Mouse (Mus musculus) left cerebral cortex, postnatal 14 days (tissue): ENCODE data around the gene Gramd4. TPM values are rescaled to one million over a fixed set of nuclear protein-coding genes. Genes with fewer than 3 reads are reported as not detected.
"Not testable (repeated sequence)": the region's sequence is repeated elsewhere in the genome, so short reads cannot be mapped to it uniquely, and the experiment has no call there.

Experiments
- DNase-seq, 2 experiments: peaks; one replicate each; pipeline ENCODE4 v3.0.0; 2021 to 2022; ENCODE audit warnings: low spot score in 2 of 2, mixed read lengths in 1 of 2
- intact Hi-C: fragments of 180-260 bp; cut with DNase I; formaldehyde crosslinking; loops from one replicate; pipeline ENCODE4 v1.15.1; 2025
- total RNA-seq, 2 experiments: library from RNA; stranded (reverse); gene quantifications; 2 replicates each; pipeline ENCODE4 v1.2.3; 2021

The Gramd4 gene
- total RNA-seq, 2 experiments from 2014 or later, result 37.2 to 44.3 TPM

GRCm38 (mm10) chr15:86042364-86042763 is 15.1 kb upstream of the Gramd4 start:
- intact Hi-C loops, result no loop called here
- DNase-seq, result no peak

DNA sequence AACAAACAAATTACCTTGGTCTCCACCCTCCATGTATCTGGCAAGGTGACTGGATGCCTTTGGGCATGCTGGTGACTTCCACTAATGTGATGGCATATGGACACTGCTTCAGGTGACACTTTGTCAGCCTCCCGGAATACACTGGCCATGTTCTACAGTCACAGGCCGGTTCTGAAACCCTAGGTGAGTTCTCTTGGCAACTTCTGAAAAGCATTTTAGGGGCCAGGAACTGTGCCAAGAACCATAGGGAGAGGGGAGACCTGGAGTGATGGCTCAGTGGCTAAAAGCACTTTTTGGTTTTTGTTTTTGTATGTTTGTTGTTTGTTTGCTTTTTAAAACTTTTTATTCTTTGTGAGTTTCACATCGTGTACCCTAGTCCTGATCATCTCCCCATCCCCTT is 8.0 kb upstream of the Gramd4 start:
- no peak for DNase-seq
- intact Hi-C loops, result no loop called here

DNA sequence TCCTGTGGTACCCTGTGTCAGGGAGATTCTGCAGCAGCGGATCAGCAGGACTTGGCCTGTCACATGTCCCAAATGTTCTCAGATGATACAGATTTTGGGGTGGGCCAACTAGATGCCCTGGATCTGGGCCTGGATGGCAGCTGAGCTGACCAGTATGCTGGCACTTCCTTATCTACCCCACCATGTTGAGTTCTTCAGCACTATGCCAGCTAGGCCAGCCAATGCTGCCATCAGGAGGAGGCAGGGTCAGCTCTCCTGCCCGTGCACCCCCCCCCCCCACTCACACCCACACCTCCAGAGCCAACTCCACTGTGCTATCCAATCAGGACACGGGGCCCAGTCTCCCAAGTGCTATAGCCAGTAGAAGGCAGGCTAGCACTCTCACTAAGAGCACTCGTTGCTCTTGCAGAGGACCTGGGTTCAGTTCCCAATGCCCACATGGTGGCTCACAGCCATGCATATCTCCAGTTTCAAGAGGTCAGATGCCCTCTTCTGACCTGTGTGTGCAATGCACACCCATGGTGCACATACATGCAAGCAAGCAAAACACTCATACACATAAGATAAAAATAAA is 7.2 kb upstream of the Gramd4 start:
- DNase-seq, result no peak
- intact Hi-C loops, result loop anchor here (5.0 kb wide), 1 partner anchor 87 kb away; no protein-coding TSS in a partner anchor

DNA sequence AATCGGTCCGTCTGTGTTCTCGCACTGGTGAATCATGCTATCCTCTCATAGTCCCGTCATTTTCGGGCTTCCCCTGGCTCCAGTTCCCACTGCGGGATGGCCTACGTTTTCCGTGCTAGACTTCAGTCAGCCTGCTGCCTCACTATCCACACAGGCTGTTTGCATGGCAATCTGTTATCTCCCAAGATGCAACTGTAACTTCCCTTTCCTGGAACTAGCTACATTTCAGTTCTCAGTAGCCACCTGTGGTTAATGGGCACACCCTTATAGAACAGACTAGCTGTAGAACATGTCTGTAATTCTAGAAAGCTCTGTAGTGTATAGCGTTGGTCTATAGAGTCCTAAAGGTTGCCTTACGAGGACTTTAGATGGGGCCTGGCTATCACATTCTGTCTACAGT is 6.3 kb upstream of the Gramd4 start:
- intact Hi-C loops, result loop anchor here (5.0 kb wide), 1 partner anchor 86 kb away; no protein-coding TSS in a partner anchor
- DNase-seq, result no peak

DNA sequence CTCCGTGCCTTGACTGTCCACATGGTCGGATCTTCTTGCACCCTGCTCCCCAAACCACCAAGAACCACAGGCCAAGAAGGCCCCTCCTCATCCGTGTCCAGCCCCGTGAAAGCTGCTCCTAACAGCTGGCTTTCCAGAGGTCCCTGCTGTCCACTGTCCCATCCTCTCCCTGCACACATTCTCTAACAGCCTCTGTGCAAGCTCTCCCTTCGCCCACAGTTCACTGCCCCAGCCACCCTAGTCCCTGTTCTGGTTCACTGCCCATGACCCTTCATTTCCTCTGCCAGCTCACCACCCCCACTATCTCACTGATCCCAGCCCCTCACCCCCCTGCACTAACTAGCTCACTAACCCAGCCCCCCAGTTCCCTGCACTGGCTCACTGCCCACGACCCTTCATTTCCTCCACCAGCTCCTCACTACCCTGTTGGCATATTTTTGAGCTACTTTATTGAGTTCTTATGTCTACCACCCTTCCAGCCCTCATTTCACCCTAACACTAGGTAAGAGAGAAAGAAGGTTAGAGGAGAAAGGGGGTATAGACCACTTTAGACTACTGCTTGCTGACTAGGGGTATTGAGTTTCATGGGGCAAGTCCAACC is 5.5 kb upstream of the Gramd4 start:
- intact Hi-C loops, result loop anchor here (5.0 kb wide), 1 partner anchor 85 kb away; no protein-coding TSS in a partner anchor
- DNase-seq, result no peak

DNA sequence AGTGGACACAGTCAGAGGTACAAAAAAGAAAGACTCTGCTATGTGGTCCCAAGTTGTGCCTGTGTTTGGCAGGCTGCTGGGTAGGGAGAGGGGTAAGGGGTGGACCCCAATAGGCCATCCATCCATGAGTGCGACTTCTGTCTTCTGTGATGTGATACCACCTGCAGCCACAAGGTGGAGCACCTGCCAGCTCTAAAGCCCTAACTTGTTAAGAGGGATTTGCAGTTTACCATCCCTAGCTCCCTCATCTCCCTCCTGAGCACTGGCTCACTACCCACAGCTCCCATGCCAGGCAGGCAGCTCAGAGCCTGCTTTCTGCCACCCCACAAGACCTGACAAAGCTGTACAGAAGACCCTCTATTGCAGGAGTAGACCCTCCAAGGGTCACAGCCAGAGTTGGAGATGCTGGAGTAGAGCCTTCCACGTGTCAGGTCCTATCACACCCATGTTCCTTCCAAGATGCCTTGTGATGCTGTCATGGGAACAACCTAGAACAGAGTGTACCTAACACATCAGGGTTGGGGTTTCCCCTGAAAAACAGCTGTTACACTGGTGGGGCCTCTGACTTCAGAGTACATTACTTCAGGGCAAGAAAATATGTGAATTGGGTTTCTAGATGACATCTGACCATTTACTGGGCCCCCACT is 3.5 kb upstream of the Gramd4 start:
- peak; percentile 89 to 90 for DNase-seq
- intact Hi-C loops, result loop anchor here (1.0 to 5.0 kb wide), 2 partner anchors 70 to 83 kb away; no protein-coding TSS in a partner anchor

- intact Hi-C loops, result loop anchor here (1.0 to 5.0 kb wide), 2 partner anchors 69 to 82 kb away; no protein-coding TSS in a partner anchor
- DNase-seq, result not testable (repeated sequence)
Measured at GRCm38 (mm10) chr15:86054861-86055260, 2.6 kb upstream of the Gramd4 start.

DNA sequence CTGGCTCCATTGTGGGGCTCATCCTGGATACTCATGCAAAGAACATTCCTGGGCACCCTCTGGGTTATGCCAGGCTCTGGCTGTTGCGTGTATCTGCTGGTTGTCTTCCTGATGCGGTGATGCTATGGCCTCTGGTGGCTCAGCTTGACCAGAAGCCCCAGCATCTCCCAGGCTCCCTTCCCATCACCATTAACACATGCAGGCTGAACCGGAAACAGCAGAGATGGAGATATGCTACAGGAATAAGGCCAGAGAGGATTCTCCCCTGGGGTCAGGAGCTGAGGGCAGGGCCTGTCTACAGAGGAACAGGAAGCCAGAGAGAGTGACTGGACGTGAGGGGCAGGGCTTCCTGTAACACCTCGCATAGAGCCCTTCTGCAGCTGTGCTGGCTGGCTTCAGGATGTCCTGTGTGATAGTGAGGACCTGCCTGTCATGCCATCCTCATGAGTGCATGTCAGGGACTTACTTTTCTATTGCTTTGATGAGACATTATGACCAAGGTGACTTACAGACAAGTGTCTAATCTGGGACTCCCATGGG is 1.2 kb upstream of the Gramd4 start:
- intact Hi-C loops, result no loop called here
- DNase-seq, result no peak

GRCm38 (mm10) chr15:86057908-86058307 is 413 bp downstream of the Gramd4 start:
- intact Hi-C loops, result no loop called here
- DNase-seq, result no peak

- peak; percentile 92 to 95 for DNase-seq
- intact Hi-C loops, result no loop called here
Measured at GRCm38 (mm10) chr15:86058394-86058915, 960 bp downstream of the Gramd4 start.

DNA sequence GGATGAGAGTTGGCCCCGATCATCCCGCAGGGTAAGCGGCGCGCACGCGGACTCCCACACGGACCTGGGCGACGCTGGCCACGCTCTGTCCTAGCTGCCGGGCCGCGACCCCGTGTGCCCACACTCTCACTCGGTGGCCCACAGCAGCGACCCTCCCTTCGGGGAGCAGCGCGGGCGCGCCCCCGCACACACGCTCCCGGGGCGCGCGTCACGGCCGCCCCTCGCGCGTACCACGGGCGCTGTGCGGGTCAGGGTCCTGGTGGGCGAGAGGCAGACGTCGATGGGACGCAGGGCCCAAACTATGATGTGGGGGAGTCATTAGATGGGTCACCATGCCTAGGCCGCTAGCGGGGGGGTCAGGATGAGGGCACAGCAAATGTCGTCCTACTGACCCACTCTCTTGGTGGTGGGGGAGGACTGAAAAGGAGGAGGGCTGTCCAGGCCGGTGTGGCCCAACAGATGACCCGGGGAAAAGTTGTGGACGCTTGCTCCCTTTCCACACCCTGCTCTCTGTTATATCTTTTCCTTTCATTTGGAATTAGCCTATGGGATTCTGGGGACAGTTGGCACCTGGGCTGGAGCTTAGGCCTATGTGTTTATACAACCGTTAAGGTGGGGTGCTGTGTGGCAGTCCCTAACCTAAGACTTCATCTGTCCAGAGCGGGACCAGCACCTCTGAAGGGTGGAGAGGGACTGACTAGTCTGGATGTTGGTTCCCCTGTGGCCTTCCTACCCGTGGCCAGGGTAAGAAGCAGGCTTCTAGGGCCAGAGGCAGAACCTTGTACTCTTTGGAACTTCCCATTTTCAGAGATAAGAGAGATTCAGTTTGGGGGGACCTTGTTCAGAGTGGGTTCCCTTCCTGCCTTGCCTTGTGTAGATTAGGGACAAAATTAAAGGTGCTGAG is 1.7 kb downstream of the Gramd4 start:
- intact Hi-C loops, result no loop called here
- no peak for DNase-seq

GRCm38 (mm10) chr15:86059835-86060380 is 2.4 kb downstream of the Gramd4 start:
- DNase-seq, result no peak
- intact Hi-C loops, result loop anchor here (2.0 kb wide), 1 partner anchor 49 kb away; no protein-coding TSS in a partner anchor

DNA sequence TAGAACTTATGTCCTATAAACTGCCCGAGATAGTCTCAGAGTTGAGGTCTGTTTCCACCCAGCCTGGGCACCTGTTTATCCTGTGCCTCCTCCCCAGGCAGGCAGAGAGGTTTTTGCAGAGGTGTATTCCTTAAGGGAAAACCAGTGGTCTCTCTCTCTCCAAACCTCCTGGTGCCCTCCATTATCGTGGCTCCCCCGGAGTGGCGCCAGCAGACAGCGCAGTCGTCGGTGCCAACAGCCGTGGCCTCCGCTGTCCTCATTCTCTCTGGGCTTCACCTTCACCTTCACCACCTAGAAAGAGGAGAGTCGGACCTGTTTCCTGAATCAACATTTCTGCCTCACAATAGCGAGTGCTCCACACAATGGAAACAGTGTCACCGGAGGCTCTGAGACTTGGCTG is 3.1 kb downstream of the Gramd4 start:
- intact Hi-C loops, result loop anchor here (2.0 kb wide), 1 partner anchor 48 kb away; no protein-coding TSS in a partner anchor

DNA sequence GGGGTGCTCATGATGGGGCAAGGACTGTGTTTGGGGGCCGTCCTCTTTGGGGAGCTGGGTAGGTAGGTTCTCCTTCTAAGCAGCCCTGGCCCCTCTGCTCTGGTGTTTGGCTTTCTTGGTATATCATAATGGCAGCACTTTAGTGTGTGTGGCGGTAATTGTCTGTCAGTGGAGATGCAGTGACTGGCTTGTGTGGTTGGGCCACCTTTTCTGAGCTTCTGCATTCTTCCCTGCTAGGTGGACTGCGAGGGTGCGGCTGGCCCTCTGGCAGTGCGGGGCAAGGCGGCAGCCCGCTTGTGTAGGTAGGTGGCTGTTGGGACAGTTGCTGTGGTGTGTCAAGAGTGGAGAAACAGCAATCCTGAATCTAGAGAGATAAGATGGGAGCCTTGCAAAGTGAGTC is 3.7 kb downstream of the Gramd4 start:
- DNase-seq, result no peak
- intact Hi-C loops, result loop anchor here (2.0 kb wide), 1 partner anchor 48 kb away; no protein-coding TSS in a partner anchor

More for the DNA sequence above, 3.1 kb downstream of the Gramd4 start:
- DNase-seq, result no peak

DNA sequence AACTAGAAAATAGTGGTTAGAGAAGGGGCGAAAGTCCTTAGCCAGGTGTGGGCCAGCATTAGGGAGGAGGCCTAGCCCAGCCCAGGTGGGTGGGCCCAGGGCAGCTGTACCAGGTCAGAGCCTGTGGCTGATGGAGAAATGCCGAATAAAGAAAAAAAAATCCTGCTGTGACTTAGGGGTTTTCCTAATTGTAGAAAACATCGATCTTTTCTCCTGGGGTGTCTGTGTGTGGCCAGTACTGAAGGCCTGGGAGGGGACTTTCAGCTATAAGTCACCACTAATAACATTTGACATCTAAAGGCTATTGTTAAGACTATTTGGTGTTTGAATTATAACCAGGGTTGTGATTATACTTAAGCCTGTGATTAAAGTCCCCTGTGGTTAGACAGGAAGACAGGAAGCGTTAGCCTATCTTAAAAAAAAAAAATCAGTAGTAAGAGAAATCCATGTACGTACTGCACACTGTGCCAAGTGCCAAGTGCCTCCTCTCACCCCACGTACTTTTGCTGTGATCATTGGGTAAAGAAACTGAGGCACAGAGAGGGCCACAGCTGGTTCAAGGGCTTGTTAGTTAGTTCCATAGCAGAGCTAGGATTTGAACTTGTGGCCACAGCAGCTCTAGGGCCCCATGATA is 4.5 kb downstream of the Gramd4 start:
- no peak for DNase-seq
- intact Hi-C loops, result loop anchor here (2.0 kb wide), 1 partner anchor 47 kb away; no protein-coding TSS in a partner anchor

GRCm38 (mm10) chr15:86064191-86064849 is 6.8 kb downstream of the Gramd4 start:
- intact Hi-C loops, result no loop called here
- DNase-seq, result no peak

DNA sequence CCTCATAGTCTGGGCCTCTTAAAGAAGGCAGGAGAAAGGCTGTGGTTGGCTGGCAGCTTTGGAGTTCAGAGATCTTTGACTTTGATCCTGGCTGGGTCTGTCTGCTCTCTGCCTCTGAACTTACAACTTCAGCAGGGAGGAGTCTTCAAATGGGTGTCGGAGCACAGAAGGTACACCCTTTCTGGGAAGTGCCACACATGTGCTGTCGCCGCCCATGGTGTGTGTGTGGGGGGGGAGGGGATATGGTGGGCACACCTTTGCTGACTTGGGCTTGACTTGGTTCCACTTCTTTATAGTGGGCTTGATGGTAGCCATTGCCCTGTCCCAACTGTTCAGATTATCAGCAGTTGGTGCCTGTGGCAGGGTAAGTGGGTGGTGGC is 7.3 kb downstream of the Gramd4 start:
- intact Hi-C loops, result no loop called here
- no peak for DNase-seq

- DNase-seq, result peak in 1 of 2 experiments; percentile 77
- intact Hi-C loops, result no loop called here
Measured at GRCm38 (mm10) chr15:86065367-86065766, 7.9 kb downstream of the Gramd4 start.
